Mouse (Mus musculus): Measurements from ENCODE around the gene Prr5l. TPM values are rescaled to one million over a fixed set of nuclear protein-coding genes. Genes with fewer than 3 reads are reported as not detected.

The Prr5l gene
- 13.8 and 15.5 TPM in 2 replicates for polyA plus RNA-seq (2016; fragmentation: Nextera tagmentation; extraction: Ambion mirVana)

DNA sequence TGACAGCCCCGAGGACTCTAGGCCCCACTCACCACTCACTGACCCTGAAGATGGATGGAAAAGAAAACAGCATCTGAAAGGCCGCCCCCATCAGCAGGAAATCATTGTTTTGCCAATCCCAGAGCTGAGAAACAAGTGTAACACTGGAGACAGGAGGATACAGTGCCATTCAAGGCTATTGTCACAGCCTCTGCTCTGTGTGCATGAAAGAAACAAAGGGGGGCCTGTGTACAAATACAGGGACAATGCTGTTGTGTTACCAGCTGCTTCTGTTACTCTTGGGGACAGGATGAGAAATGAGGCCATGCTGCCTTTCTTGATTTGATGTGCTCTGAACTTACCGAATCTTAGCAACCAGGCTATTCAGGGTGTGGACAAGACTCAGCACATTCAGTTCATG is at the start of gene Prr5l:
Gene Prr5l (minus strand): TSS at position 30 of the 400 bp plus-strand sequence.
- peaks cover 12% of the 10 kb centered on the region for H3K4me1 ChIP-seq
- no peaks in the 10 kb centered on the region for H3K36me3 ChIP-seq
- H3K9ac ChIP-seq (replicated peaks), result no peak within 1 kb of the TSS
- H3K4me3 ChIP-seq, result no peak within 1 kb of the TSS
- no peak within 1 kb of the TSS for H3K4me2 ChIP-seq (replicated peaks)
- peaks cover 12% of the 10 kb centered on the region for H3K27me3 ChIP-seq
- H3K9me3 ChIP-seq, result no peaks in the 10 kb centered on the region
- no peak within 1 kb of the TSS for H3K27ac ChIP-seq (replicated peaks)
- WGBS, result 37% methylated on average over 3 of the region's 3 CpGs
- no peak for ATAC-seq (ENCODE audit: low FRiP score, low read depth)

DNA sequence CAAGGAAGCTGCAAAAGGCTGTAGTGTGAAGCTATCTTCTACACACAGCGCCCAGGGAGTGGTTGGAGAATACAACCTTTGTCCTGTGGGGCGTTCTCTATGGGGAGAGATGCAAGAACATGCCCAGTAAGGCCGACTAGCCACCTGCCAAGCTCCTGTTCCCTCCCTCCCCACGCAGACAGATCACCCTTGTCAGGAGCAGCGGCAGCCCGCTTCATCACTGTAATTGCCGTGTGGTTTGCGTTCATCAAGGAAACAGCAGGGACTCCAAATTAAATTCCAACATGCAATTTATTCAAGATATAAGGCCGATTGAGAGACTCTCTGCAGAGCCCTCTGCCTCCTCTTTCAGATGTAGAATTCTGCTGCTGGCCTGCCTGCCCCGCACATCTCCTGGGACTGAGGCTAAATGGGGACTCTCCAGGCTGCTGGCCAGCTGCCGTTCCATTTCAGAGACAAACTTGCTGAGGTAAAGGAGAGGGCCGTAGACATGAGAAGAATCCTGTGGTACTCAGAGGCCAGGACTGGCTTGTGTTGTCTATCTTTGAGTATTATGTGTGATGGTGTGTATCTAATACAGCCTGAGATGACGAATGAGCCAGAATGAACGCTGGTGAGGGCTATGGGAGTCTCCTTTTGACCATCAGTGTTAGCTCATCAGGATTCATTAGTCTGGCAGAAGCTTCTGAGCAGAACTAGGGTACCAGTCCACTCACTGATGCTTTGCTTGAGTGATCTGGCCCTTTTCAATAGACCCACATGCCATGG is 49.5 kb upstream of the Prr5l start:
- no peak for ATAC-seq (ENCODE audit: low FRiP score, low read depth)
- H3K36me3 ChIP-seq, result no peaks in the 10 kb centered on the region
- no peak overlapping the region for H3K4me3 ChIP-seq
- no peaks in the 10 kb centered on the region for H3K27me3 ChIP-seq
- H3K9ac ChIP-seq (replicated peaks), result no peak overlapping the region
- WGBS, result 77% methylated on average over 14 of the region's 14 CpGs
- H3K9me3 ChIP-seq, result no peaks in the 10 kb centered on the region
- H3K27ac ChIP-seq (replicated peaks), result no peak overlapping the region; the same call in 1 of the 2 replicates
- H3K4me2 ChIP-seq (replicated peaks), result no peak overlapping the region
- no peaks in the 10 kb centered on the region for H3K4me1 ChIP-seq

DNA sequence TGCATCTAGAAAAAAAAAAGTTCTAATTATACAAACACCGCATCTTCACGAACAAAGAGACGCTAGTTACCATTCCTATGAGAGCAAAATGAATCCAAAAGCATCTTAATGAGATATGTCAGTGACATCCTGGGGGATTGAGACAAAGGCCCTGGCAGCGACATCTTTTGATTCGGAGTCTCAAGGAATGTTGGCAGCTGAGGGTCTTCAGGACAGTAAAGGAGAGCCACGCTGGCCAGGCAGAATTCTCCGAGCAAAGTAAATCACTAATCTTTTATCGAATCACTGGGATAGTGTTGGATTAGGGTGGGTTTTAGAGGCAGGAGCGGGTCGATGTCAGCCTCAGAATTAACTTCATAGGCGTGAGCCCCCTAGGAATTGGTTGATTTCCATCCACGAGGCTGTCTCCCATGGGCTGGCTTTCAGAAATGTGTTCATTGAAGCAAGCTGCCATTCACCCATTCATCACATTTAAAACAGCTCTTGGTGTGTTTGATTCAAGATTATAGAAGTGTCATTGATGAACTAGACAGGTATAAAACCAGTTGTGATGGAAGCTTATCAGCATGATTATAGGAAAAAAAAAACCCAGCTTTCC is 42.9 kb upstream of the Prr5l start:
- WGBS, result 39% methylated on average over 12 of the region's 12 CpGs
- Histone ChIP-seq H3K9ac (replicated peaks) (no peak overlapping the region), H3K4me2 (replicated peaks) (peak overlapping the region; percentile 7; the same call in 1 of the 2 replicates), H3K9me3 (no peaks in the 10 kb centered on the region), H3K27me3 (no peaks in the 10 kb centered on the region), H3K36me3 (no peaks in the 10 kb centered on the region), H3K27ac (replicated peaks) (peak overlapping the region; percentile 46; the same call in 1 of the 2 replicates), H3K4me1 (peaks cover 13% of the 10 kb centered on the region), H3K4me3 (no peak overlapping the region)
- peak; percentile 47; the same call in 1 of the 2 replicates for ATAC-seq (ENCODE audit: low FRiP score, low read depth)

DNA sequence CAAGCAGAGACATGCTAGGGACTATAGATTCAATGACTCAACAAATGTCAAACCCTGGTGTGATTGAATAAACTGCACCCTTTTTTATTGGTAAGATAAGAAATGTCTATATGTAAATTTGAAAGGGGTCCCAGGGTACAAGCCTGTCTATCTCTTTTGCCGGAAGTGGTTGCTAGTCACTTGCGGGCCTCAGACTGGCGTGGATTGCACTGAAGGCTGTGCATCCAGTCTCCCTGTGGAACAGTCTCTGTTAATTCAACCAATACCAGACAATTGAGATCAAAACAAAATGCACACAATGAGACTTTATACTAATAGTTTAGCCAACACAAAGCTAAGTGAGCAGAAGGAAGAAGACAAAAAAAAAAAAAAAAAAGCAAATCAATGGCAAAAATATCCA is 42.4 kb upstream of the Prr5l start:
- 66% methylated on average over 3 of the region's 3 CpGs for WGBS
- 0 out of 2 replicates have a peak overlapping the region, but pooled peaks have one; percentile 10 for H3K27ac ChIP-seq (replicated peaks)
- no peak for ATAC-seq (ENCODE audit: low FRiP score, low read depth)
- no peak overlapping the region for H3K4me2 ChIP-seq (replicated peaks)
- peaks cover 17% of the 10 kb centered on the region for H3K4me1 ChIP-seq
- no peaks in the 10 kb centered on the region for H3K9me3 ChIP-seq
- H3K36me3 ChIP-seq, result no peaks in the 10 kb centered on the region
- H3K9ac ChIP-seq (replicated peaks), result no peak overlapping the region
- H3K27me3 ChIP-seq, result no peaks in the 10 kb centered on the region
- no peak overlapping the region for H3K4me3 ChIP-seq

DNA sequence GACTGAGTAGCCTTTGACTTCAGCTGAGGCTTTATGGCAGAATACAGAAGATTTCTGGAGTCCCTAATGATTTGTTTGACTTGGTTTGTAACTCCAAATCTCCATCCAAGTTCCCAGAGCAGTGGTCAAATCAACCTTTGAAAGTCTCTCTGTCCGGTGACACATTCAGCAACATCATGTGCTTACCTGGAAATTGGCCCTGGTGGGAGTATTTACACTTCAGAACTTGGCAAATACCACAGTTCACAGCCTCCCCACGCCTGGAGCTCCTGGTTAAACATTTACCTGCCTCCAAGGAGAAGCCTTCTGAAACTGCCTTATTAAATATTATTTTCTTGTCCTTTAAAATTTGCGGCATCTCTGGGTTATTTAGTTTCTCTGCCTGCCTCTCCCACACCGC is 40.4 kb upstream of the Prr5l start:
- Histone ChIP-seq H3K27ac (replicated peaks) (no peak overlapping the region), H3K4me2 (replicated peaks) (no peak overlapping the region), H3K4me1 (peaks cover 22% of the 10 kb centered on the region), H3K27me3 (no peaks in the 10 kb centered on the region), H3K36me3 (no peaks in the 10 kb centered on the region), H3K4me3 (no peak overlapping the region), H3K9ac (replicated peaks) (no peak overlapping the region), H3K9me3 (no peaks in the 10 kb centered on the region)
- no peak for ATAC-seq (ENCODE audit: low FRiP score, low read depth)
- WGBS, result 88% methylated on average over 4 of the region's 4 CpGs

DNA sequence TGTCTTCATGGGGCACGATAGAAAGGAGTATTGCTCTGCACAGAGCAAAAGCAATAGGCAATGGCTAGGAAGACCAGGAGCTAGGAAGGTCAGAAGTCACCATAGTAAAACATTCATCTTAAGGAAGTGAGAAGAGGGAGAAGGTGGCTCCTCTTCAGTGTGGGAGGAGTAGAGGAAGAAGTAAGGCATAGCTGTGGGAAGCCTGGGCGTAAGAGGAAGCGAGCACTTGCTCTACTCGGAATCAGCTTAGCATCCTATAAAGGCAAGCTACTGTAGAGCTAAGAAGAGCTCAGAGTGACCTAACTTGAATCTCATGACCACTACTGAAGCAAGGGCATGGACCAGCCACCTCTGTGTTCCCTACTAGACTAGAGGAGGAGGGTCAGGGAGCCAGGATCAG is 39.5 kb upstream of the Prr5l start:
- Histone ChIP-seq H3K4me1 (peaks cover 22% of the 10 kb centered on the region), H3K9me3 (no peaks in the 10 kb centered on the region), H3K4me3 (no peak overlapping the region), H3K27me3 (no peaks in the 10 kb centered on the region), H3K9ac (replicated peaks) (no peak overlapping the region), H3K27ac (replicated peaks) (no peak overlapping the region), H3K4me2 (replicated peaks) (no peak overlapping the region), H3K36me3 (no peaks in the 10 kb centered on the region)
- ATAC-seq (ENCODE audit: low FRiP score, low read depth), result no peak
- 94% methylated on average over 4 of the region's 4 CpGs for WGBS

DNA sequence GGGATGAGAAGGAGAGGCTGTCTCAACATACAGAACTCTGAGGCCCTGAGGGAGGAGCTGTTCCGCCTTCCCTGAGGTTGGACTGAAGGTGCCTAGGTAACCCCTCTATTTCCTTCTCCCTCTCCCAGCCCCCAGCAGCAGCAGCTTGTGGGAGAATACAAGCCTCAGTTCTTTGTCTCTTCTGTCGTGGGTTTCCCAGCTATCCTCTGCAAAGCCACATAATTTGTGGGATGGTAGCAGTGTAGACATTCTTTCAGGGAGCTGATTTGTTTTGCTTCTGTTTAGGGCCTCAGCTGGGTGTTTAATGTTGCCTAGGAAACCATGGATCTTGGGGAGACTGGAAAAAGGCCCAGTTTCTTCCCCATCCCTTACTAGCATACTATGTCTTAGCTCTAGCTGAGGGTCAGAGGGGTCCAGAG is 37.3 kb upstream of the Prr5l start:
- no peaks in the 10 kb centered on the region for H3K27me3 ChIP-seq
- WGBS, result 34% methylated on average over 2 of the region's 2 CpGs
- H3K4me2 ChIP-seq (replicated peaks), result no peak overlapping the region
- 0 out of 2 replicates have a peak, but pooled peaks have one; percentile 34 for ATAC-seq (ENCODE audit: low FRiP score, low read depth)
- H3K36me3 ChIP-seq, result no peaks in the 10 kb centered on the region
- H3K27ac ChIP-seq (replicated peaks), result peak overlapping the region; percentile 31; the same call in 1 of the 2 replicates
- H3K4me3 ChIP-seq, result no peak overlapping the region
- no peak overlapping the region for H3K9ac ChIP-seq (replicated peaks)
- H3K9me3 ChIP-seq, result 0 out of 2 replicates have a peak, but pooled peaks cover 5% of the 10 kb centered on the region
- H3K4me1 ChIP-seq, result peaks cover 15% of the 10 kb centered on the region

DNA sequence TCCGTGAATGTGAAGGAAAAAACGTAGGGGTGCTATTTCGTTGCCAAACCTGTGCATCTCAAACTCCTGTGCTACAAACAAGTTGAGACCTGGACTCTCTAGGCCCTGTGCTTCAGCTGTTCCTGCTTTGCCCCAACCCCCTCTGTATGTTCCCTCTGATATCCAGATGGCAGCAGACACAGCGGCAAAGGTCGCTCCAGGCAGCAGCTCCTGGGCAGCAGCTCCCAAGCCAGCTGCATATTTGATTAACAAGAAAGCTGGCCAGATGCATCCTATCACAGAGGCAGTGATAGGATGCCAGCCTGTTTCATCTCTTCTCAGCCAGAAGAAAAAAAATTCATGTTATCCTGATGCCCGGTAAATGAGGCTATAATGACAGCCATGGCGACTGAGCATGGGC is 35.7 kb upstream of the Prr5l start:
- Histone ChIP-seq H3K4me1 (peaks cover 9% of the 10 kb centered on the region), H3K4me2 (replicated peaks) (no peak overlapping the region), H3K27ac (replicated peaks) (no peak overlapping the region), H3K36me3 (no peaks in the 10 kb centered on the region), H3K4me3 (no peak overlapping the region), H3K9me3 (0 out of 2 replicates have a peak, but pooled peaks cover 5% of the 10 kb centered on the region), H3K9ac (replicated peaks) (no peak overlapping the region), H3K27me3 (no peaks in the 10 kb centered on the region)
- peak; percentile 16; the same call in 1 of the 2 replicates for ATAC-seq (ENCODE audit: low FRiP score, low read depth)
- WGBS, result 81% methylated on average over 7 of the region's 7 CpGs

DNA sequence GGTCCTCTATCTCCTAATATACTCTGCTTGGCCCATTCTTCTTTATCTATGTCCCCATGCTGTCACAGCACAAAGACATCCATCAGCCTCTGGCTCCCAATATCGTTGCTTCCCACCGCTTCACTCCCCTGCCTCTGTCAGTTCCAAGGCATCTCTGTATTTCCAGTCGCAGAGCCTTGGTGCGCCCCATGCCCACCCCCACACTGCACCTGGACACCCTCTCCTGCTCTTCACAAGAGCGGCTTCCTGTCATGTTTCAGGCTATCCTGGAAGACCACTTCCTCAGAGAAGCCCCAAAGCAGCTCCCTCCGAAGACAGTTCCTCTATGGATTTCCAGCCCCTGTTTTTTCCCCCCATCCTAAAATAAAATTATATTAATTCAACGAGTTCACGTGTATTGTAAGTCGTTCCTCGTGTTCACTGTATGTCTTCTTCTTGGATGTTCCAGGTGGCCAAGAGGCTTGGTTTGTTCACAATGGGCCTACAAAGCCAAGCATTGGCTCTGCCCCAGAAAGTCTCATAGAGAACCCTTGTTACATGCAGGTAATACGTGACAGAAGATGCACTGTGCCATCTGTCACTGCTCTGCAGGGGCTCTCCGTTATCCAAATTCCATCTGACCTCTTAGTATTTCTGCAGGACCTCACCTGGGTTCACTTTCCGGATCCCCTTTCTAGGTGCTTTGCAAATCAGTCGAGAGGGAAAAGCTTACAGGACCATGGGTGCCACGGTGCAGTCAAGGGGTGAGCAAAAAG is 26.7 kb upstream of the Prr5l start:
- Histone ChIP-seq H3K36me3 (0 out of 2 replicates have a peak, but pooled peaks cover 5% of the 10 kb centered on the region), H3K4me2 (replicated peaks) (no peak overlapping the region), H3K4me3 (no peak overlapping the region), H3K9ac (replicated peaks) (no peak overlapping the region), H3K27ac (replicated peaks) (no peak overlapping the region), H3K4me1 (peaks cover 10% of the 10 kb centered on the region), H3K27me3 (no peaks in the 10 kb centered on the region), H3K9me3 (no peaks in the 10 kb centered on the region)
- ATAC-seq (ENCODE audit: low FRiP score, low read depth), result no peak
- WGBS, result 88% methylated on average over 15 of the region's 15 CpGs

DNA sequence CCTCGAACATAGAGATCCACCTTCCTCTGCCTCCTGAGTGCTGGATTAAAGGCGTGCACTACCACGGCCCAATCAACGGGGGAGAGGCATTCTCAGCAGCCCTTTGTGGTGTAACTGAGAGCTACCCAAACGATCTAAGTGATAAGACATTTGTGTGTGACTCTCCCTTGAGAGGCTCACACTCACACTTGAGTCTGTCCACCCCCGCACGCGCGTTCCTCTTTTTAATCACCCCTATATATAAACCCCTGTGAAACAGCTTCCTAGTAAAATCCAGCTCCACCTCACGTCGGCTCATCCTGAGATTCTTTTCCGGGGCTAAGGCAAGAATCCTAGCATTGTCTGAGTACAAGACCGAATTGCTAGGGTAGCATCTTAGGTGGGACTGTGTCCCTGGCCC is 25.9 kb upstream of the Prr5l start:
- 76% methylated on average over 13 of the region's 13 CpGs for WGBS

DNA sequence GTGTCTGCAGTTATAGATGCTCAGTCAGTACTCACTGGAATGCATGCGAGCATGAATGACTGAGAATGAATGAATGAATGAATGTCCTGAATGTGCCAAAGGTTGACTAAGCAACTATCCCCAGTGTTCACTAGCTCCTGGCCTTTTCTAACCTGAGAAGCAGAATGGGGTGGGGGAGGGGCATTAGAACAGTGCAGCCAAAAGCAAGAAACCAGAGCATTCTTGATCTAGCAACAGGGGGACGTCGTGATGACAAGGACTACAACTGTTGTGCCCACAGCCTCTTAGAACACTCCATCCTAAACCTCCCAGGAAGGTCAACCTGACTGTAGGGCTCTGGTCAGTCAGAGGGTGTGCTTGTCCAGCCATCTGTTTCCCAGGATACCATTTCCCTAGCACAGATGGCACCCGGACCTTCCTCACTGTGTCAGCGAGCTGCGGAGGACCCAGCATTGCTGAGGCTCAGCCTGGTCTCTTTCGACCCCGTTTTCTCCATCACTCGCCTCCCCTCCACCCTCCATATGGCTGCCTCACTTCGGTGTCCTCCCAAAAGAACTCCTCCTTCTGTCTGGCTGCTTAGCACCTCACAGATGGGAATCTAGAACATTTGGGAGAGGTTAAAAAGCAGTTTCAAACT is 24.7 kb upstream of the Prr5l start:
- H3K4me2 ChIP-seq (replicated peaks), result no peak overlapping the region
- no peak overlapping the region for H3K27ac ChIP-seq (replicated peaks)
- no peak overlapping the region for H3K9ac ChIP-seq (replicated peaks)
- WGBS, result 72% methylated on average over 10 of the region's 10 CpGs
- H3K9me3 ChIP-seq, result no peaks in the 10 kb centered on the region
- no peaks in the 10 kb centered on the region for H3K27me3 ChIP-seq
- ATAC-seq (ENCODE audit: low FRiP score, low read depth), result no peak
- H3K36me3 ChIP-seq, result 0 out of 2 replicates have a peak, but pooled peaks cover 5% of the 10 kb centered on the region
- H3K4me1 ChIP-seq, result peaks cover 10% of the 10 kb centered on the region
- H3K4me3 ChIP-seq, result no peak overlapping the region

More for the DNA sequence above, 25.9 kb upstream of the Prr5l start:
- Histone ChIP-seq H3K27ac (replicated peaks) (no peak overlapping the region), H3K4me3 (no peak overlapping the region), H3K9ac (replicated peaks) (no peak overlapping the region), H3K9me3 (no peaks in the 10 kb centered on the region), H3K4me2 (replicated peaks) (no peak overlapping the region), H3K36me3 (0 out of 2 replicates have a peak, but pooled peaks cover 5% of the 10 kb centered on the region), H3K27me3 (no peaks in the 10 kb centered on the region), H3K4me1 (peaks cover 10% of the 10 kb centered on the region)
- no peak for ATAC-seq (ENCODE audit: low FRiP score, low read depth)

All from midbrain, embryonic 12.5 days (tissue).